Mouse (Mus musculus): ENCODE measurements around the gene Pde4d. TPM values are rescaled to one million over a fixed set of nuclear protein-coding genes. Genes with fewer than 3 reads are reported as not detected.
"Not testable (repeated sequence)": the region's sequence is repeated elsewhere in the genome, so short reads cannot be mapped to it uniquely, and the experiment has no call there.

The Pde4d gene
- polyA plus RNA-seq, 1 experiment = not detected

GRCm38 (mm10) chr13:108685817-108686216 is 236.1 kb downstream of the Pde4d start:
- WGBS = 53% methylated on average over 7 of the region's 7 CpGs
- Histone ChIP-seq H3K4me3 (ENCODE audit: insufficient read depth, low read depth, low read length) (no peak overlapping the region), H3K4me1 (ENCODE audit: control insufficient read depth, insufficient read depth, low read length) (no peaks in the 10 kb centered on the region), H3K27ac (ENCODE audit: insufficient read depth, low read depth, low read length) (no peak overlapping the region)
- TF ChIP-seq POLR2A (IDR thresholded peaks at IDR 0.05; ENCODE audit: insufficient read depth, low read depth, low read length) (no peak), CTCF (IDR thresholded peaks at IDR 0.05; ENCODE audit: insufficient read depth, low read depth, low read length) (no peak)

DNA sequence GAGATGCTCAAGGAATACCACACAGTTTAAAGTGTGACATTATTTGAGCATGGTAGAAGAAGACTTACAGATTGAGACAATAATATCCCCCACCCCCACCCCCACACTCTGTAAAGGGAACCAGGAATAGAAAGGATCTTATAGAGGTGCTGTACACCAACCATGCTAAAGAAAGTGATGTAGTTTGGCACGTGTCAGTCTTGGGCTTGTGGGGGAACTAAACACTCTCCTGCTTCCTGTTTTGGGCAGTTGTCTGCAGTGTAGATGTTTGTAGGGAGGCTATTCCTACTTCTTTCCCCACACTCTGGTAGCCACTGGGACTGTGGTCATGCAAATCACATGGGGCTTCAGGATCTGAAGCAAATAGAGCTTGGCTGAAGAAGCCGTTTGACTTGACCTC is 236.5 kb downstream of the Pde4d start:
- WGBS = 80% methylated on average over 2 of the region's 2 CpGs
- no peak overlapping the region for H3K4me3 ChIP-seq (ENCODE audit: insufficient read depth, low read depth, low read length)

GRCm38 (mm10) chr13:108686807-108687206 is 237.1 kb downstream of the Pde4d start:
- 55% methylated on average over 4 of the region's 4 CpGs for WGBS
- H3K4me3 ChIP-seq (ENCODE audit: insufficient read depth, low read depth, low read length) = no peak overlapping the region
- TF ChIP-seq CTCF (IDR thresholded peaks at IDR 0.05; ENCODE audit: insufficient read depth, low read depth, low read length) (no peak), POLR2A (IDR thresholded peaks at IDR 0.05; ENCODE audit: insufficient read depth, low read depth, low read length) (no peak)
- H3K27ac ChIP-seq (ENCODE audit: insufficient read depth, low read depth, low read length) = no peak overlapping the region
- H3K4me1 ChIP-seq (ENCODE audit: control insufficient read depth, insufficient read depth, low read length) = no peaks in the 10 kb centered on the region

More for the DNA sequence above, 236.5 kb downstream of the Pde4d start:
- H3K27ac ChIP-seq (ENCODE audit: insufficient read depth, low read depth, low read length) = no peak overlapping the region
- no peaks in the 10 kb centered on the region for H3K4me1 ChIP-seq (ENCODE audit: control insufficient read depth, insufficient read depth, low read length)
- TF ChIP-seq CTCF (IDR thresholded peaks at IDR 0.05; ENCODE audit: insufficient read depth, low read depth, low read length) = no peak
- TF ChIP-seq POLR2A (IDR thresholded peaks at IDR 0.05; ENCODE audit: insufficient read depth, low read depth, low read length) = no peak

DNA sequence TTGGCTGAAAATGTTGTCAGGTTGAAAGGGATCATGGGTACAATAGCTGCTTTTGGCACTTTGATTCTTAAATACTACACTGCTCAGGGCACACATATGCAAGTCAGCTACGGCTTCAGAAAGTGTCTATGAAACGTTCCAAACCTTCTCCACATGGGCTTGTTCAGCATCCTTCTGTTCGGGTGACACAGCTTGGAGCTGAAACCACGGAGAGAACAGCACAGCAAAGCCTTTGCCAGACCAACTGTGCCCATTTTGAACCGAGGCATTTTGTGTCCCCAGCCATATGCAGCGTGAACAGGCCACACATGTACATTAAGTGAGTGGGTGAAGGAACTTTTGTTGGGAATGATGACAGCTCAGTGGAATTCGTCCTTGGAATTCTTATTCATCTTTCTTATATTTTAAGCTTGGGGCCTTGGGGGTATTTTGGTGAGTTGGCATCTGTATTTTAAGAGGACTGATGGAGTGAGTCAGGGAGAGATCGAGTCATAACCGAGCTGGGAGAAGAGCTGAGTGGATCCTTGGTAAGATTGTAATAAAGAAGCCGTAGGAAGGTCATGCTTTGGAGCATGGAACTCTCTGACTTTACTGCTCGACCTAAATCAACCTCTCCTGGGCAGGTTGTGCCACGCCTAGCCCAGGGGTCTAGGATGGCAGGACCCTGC is 243.3 kb downstream of the Pde4d start:
- TF ChIP-seq CTCF (IDR thresholded peaks at IDR 0.05; ENCODE audit: insufficient read depth, low read depth, low read length) (no peak), POLR2A (IDR thresholded peaks at IDR 0.05; ENCODE audit: insufficient read depth, low read depth, low read length) (no peak)
- 80% methylated on average over 12 of the region's 12 CpGs for WGBS
- Histone ChIP-seq H3K27ac (ENCODE audit: insufficient read depth, low read depth, low read length) (no peak overlapping the region), H3K4me1 (ENCODE audit: control insufficient read depth, insufficient read depth, low read length) (no peaks in the 10 kb centered on the region), H3K4me3 (ENCODE audit: insufficient read depth, low read depth, low read length) (no peak overlapping the region)

DNA sequence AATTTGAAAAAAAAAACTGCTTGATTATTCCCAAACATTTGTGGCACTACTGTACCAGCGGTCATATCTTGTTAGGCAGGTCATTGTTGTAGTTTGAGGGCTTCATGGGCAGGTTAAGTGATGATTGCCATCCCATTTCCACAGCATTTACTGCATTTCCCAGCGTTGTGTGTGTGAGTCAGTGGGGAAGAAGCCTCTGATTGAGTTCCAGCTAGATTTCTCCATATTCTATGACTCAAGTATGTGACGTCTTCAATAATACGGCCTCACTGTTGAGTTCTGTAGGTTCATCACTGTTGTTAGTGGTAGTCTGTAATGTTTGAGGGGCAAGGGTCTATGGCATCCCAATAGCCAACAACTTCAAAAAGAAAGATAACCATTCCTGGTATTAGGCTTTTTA is 255.7 kb downstream of the Pde4d start:
- WGBS = 92% methylated on average over 4 of the region's 4 CpGs
- TF ChIP-seq CTCF (IDR thresholded peaks at IDR 0.05; ENCODE audit: insufficient read depth, low read depth, low read length) (no peak), POLR2A (IDR thresholded peaks at IDR 0.05; ENCODE audit: insufficient read depth, low read depth, low read length) (no peak)
- no peaks in the 10 kb centered on the region for H3K4me1 ChIP-seq (ENCODE audit: control insufficient read depth, insufficient read depth, low read length)
- no peak overlapping the region for H3K27ac ChIP-seq (ENCODE audit: insufficient read depth, low read depth, low read length)
- no peak overlapping the region for H3K4me3 ChIP-seq (ENCODE audit: insufficient read depth, low read depth, low read length)

- H3K4me1 ChIP-seq (ENCODE audit: control insufficient read depth, insufficient read depth, low read length) = no peaks in the 10 kb centered on the region
- no peak for TF ChIP-seq CTCF (IDR thresholded peaks at IDR 0.05; ENCODE audit: insufficient read depth, low read depth, low read length)
- no peak for TF ChIP-seq POLR2A (IDR thresholded peaks at IDR 0.05; ENCODE audit: insufficient read depth, low read depth, low read length)
- H3K4me3 ChIP-seq (ENCODE audit: insufficient read depth, low read depth, low read length) = no peak overlapping the region
- 93% methylated on average over 3 of the region's 3 CpGs for WGBS
- no peak overlapping the region for H3K27ac ChIP-seq (ENCODE audit: insufficient read depth, low read depth, low read length)
Observed at GRCm38 (mm10) chr13:108714032-108714431, 264.3 kb downstream of the Pde4d start.

- WGBS = 89% methylated on average over 3 of the region's 3 CpGs
- H3K4me3 ChIP-seq (ENCODE audit: insufficient read depth, low read depth, low read length) = no peak overlapping the region
- no peaks in the 10 kb centered on the region for H3K4me1 ChIP-seq (ENCODE audit: control insufficient read depth, insufficient read depth, low read length)
- TF ChIP-seq POLR2A (IDR thresholded peaks at IDR 0.05; ENCODE audit: insufficient read depth, low read depth, low read length) (no peak), CTCF (IDR thresholded peaks at IDR 0.05; ENCODE audit: insufficient read depth, low read depth, low read length) (no peak)
- no peak overlapping the region for H3K27ac ChIP-seq (ENCODE audit: insufficient read depth, low read depth, low read length)
Observed at GRCm38 (mm10) chr13:108715029-108715428, 265.3 kb downstream of the Pde4d start.

- no peak for TF ChIP-seq POLR2A (IDR thresholded peaks at IDR 0.05; ENCODE audit: insufficient read depth, low read depth, low read length)
- no peak for TF ChIP-seq CTCF (IDR thresholded peaks at IDR 0.05; ENCODE audit: insufficient read depth, low read depth, low read length)
- H3K4me3 ChIP-seq (ENCODE audit: insufficient read depth, low read depth, low read length) = no peak overlapping the region
- no peaks in the 10 kb centered on the region for H3K4me1 ChIP-seq (ENCODE audit: control insufficient read depth, insufficient read depth, low read length)
- whole genome bisulfite sequencing = 88% methylated on average over 5 of the region's 5 CpGs
- no peak overlapping the region for H3K27ac ChIP-seq (ENCODE audit: insufficient read depth, low read depth, low read length)
Observed at GRCm38 (mm10) chr13:108722234-108722633, 272.5 kb downstream of the Pde4d start.

- H3K4me3 ChIP-seq (ENCODE audit: insufficient read depth, low read depth, low read length); H3K27ac ChIP-seq (ENCODE audit: insufficient read depth, low read depth, low read length); H3K4me1 ChIP-seq (ENCODE audit: control insufficient read depth, insufficient read depth, low read length): not testable (repeated sequence)
- WGBS = 93% methylated on average over 2 of the region's 2 CpGs
Observed at GRCm38 (mm10) chr13:108734356-108734755, 284.6 kb downstream of the Pde4d start.
